Mouse (Mus musculus): ENCODE data around the gene Cd200.

The Cd200 gene

GRCm38 (mm10) chr16:45333678-45334375 is 75.0 kb downstream of the Cd200 start:
- no peak for DNase-seq

GRCm38 (mm10) chr16:45332591-45332990 is 76.3 kb downstream of the Cd200 start:
- no peak for DNase-seq

Data from cerebellum, adult 9-11 months (tissue).